Mouse (Mus musculus) intestine, embryonic 14.5 days (tissue): ENCODE measurements around the gene Psma5. TPM values are rescaled to one million over a fixed set of nuclear protein-coding genes. Genes with fewer than 3 reads are reported as not detected.
"Not testable (repeated sequence)": the region's sequence is repeated elsewhere in the genome, so short reads cannot be mapped to it uniquely, and the experiment has no call there.

Experiments used
- ATAC-seq: fragments of 200-750 bp; cut with Nextera tagmentation; replicated peaks from 2 replicates; pipeline ENCODE4 v1.8.0; 2017; ENCODE audit warnings: low read depth, moderate number of reproducible peaks, moderate TSS enrichment, moderate library complexity; ENCODE audit not compliant: low FRiP score, low TSS enrichment
- DNase-seq: peaks from one replicate; pipeline ENCODE4 v3.0.0-alpha.2; 2018; ENCODE audit warnings: low spot score
- H3K27ac ChIP-seq: fragments of 300-500 bp; sonication (generic); 2 replicates; pipeline ENCODE4 v1.5.1; 2014; ENCODE audit warnings: low read depth, mild to moderate bottlenecking, control low read depth
- H3K27me3 ChIP-seq: fragments of 300-500 bp; sonication (generic); replicated peaks from 2 replicates; pipeline ENCODE4 v1.6.1; 2014; ENCODE audit warnings: low read length, control low read depth; ENCODE audit not compliant: control insufficient read depth, insufficient read depth
- H3K36me3 ChIP-seq: fragments of 300-500 bp; sonication (generic); 2 replicates; pipeline ENCODE4 v1.6.1; 2014; ENCODE audit warnings: low read length, control low read depth; ENCODE audit not compliant: control insufficient read depth, insufficient read depth
- H3K4me1 ChIP-seq: fragments of 300-500 bp; sonication (generic); replicated peaks from 2 replicates; pipeline ENCODE4 v1.6.1; 2014; ENCODE audit warnings: low read length, control low read depth, mixed read lengths; ENCODE audit not compliant: control insufficient read depth, insufficient read depth
- H3K4me2 ChIP-seq: fragments of 300-500 bp; sonication (generic); 2 replicates; pipeline ENCODE4 v1.6.1; 2014; ENCODE audit warnings: low read length
- H3K4me3 ChIP-seq: fragments of 300-500 bp; sonication (generic); 2 replicates; pipeline ENCODE4 v1.5.1; 2014; ENCODE audit warnings: low read depth, low read length, control low read depth, mixed read lengths
- H3K9ac ChIP-seq: fragments of 300-500 bp; sonication (generic); 2 replicates; pipeline ENCODE4 v1.6.1; 2014; ENCODE audit warnings: mild to moderate bottlenecking, low read length
- H3K9me3 ChIP-seq: fragments of 300-500 bp; sonication (generic); 2 replicates; pipeline ENCODE4 v1.6.1; 2016; ENCODE audit warnings: low read length, control low read depth; ENCODE audit not compliant: control insufficient read depth
- WGBS: fragments of 180-500 bp; shearing (Covaris S2); extraction: QIAGEN DNeasy Blood & Tissue Kit; methylation state at CpG from one replicate; pipeline ENCODE4 v1.1.7; 2014; 5-methylcytosine and 5-hydroxymethylcytosine counted together
- polyA plus RNA-seq: library from polyadenylated mRNA; unstranded; fragments of >200 nt; fragmentation: Nextera tagmentation; extraction: Ambion mirVana; gene quantifications from 2 replicates; pipeline ENCODE4 v1.2.1, GENCODE M21; 2014

Gene Psma5
- polyA plus RNA-seq, 1 experiment from 2014 or later = 319 TPM

- Histone ChIP-seq H3K9me3 (no peaks in the 10 kb centered on the region), H3K4me3 (peak overlapping the region; percentile 94), H3K27ac (no peak overlapping the region), H3K36me3 (peaks cover 15% of the 10 kb centered on the region), H3K9ac (peak overlapping the region; percentile 90), H3K4me1 (peaks cover 9% of the 10 kb centered on the region; the same call in 1 of the 2 replicates), H3K4me2 (peak overlapping the region; percentile 69), H3K27me3 (no peaks in the 10 kb centered on the region)
- ATAC-seq = no peak
- DNase-seq = no peak
- WGBS = 68% methylated on average over 3 of the region's 3 CpGs
Measured at GRCm38 (mm10) chr3:108257831-108258500, 1.2 kb downstream of the Psma5 start.

- 77% methylated on average over 3 of the region's 3 CpGs for WGBS
- DNase-seq (no peak), ATAC-seq (no peak)
- Histone ChIP-seq H3K4me3 (no peak overlapping the region), H3K9me3 (no peaks in the 10 kb centered on the region), H3K4me2 (no peak overlapping the region), H3K9ac (no peak overlapping the region), H3K27ac (no peak overlapping the region), H3K36me3 (peaks cover 27% of the 10 kb centered on the region), H3K4me1 (peaks cover 9% of the 10 kb centered on the region; the same call in 1 of the 2 replicates), H3K27me3 (no peaks in the 10 kb centered on the region)
Measured at GRCm38 (mm10) chr3:108259319-108259718, 2.6 kb downstream of the Psma5 start.

- not testable (repeated sequence) for H3K27ac ChIP-seq, H3K9me3 ChIP-seq, ATAC-seq, H3K27me3 ChIP-seq, DNase-seq, H3K4me2 ChIP-seq, H3K9ac ChIP-seq, H3K4me3 ChIP-seq
- Histone ChIP-seq H3K36me3 (peaks cover 47% of the 10 kb centered on the region), H3K4me1 (peaks cover 10% of the 10 kb centered on the region)
- WGBS = 80% methylated on average over 5 of the region's 5 CpGs
Measured at GRCm38 (mm10) chr3:108279495-108279894, 22.8 kb downstream of the Psma5 start.

- Histone ChIP-seq H3K9me3 (no peaks in the 10 kb centered on the region), H3K4me3 (no peak overlapping the region), H3K36me3 (peaks cover 17% of the 10 kb centered on the region), H3K27ac (peak overlapping the region; percentile 76), H3K4me2 (peak overlapping the region; percentile 94), H3K4me1 (peaks cover 18% of the 10 kb centered on the region), H3K9ac (peak overlapping the region; percentile 25; the same call in 1 of the 2 replicates), H3K27me3 (no peaks in the 10 kb centered on the region)
- DNase-seq (no peak), ATAC-seq (no peak)
- 18% methylated on average over 12 of the region's 12 CpGs for WGBS
Measured at GRCm38 (mm10) chr3:108282401-108283240, 25.9 kb downstream of the Psma5 start.

- 12% methylated on average over 6 of the region's 6 CpGs for WGBS
- H3K27me3 ChIP-seq = no peaks in the 10 kb centered on the region
- peak overlapping the region; percentile 48 for H3K9ac ChIP-seq
- peak overlapping the region; percentile 94 for H3K4me2 ChIP-seq
- DNase-seq = no peak
- peak overlapping the region; percentile 79 for H3K4me3 ChIP-seq
- peak overlapping the region; percentile 76 for H3K27ac ChIP-seq
- no peaks in the 10 kb centered on the region for H3K9me3 ChIP-seq
- 0 out of 2 replicates have a peak, but pooled peaks have one; percentile 0 for ATAC-seq
- peaks cover 23% of the 10 kb centered on the region for H3K4me1 ChIP-seq
- peaks cover 11% of the 10 kb centered on the region for H3K36me3 ChIP-seq
Measured at GRCm38 (mm10) chr3:108283241-108283561, 26.5 kb downstream of the Psma5 start.

GRCm38 (mm10) chr3:108283781-108284601, 27.3 kb downstream of the Psma5 start, which contains the start of gene Sort1:
Gene Sort1, plus strand, starts transcription at chr3:108284082.
- H3K4me3 ChIP-seq = peak within 1 kb of the TSS; percentile 79
- peak within 1 kb of the TSS; percentile 94 for H3K4me2 ChIP-seq
- H3K9ac ChIP-seq = peak within 1 kb of the TSS; percentile 70
- no peaks in the 10 kb centered on the region for H3K9me3 ChIP-seq
- WGBS = under 1% methylated on average over 83 of the region's 109 CpGs
- DNase-seq (peak; percentile 93), ATAC-seq (peak; percentile 98)
- H3K4me1 ChIP-seq = peaks cover 30% of the 10 kb centered on the region
- peak within 1 kb of the TSS; percentile 76 for H3K27ac ChIP-seq
- no peaks in the 10 kb centered on the region for H3K27me3 ChIP-seq
- peaks cover 4% of the 10 kb centered on the region; the same call in 1 of the 2 replicates for H3K36me3 ChIP-seq

- Histone ChIP-seq H3K27me3 (no peaks in the 10 kb centered on the region), H3K4me3 (peak overlapping the region; percentile 79; the same call in 1 of the 2 replicates), H3K9me3 (no peaks in the 10 kb centered on the region), H3K27ac (no peak overlapping the region), H3K36me3 (no peaks in the 10 kb centered on the region), H3K9ac (no peak overlapping the region; the same call in 1 of the 2 replicates), H3K4me1 (peaks cover 39% of the 10 kb centered on the region), H3K4me2 (peak overlapping the region; percentile 94)
- DNase-seq (peak; percentile 48), ATAC-seq (no peak)
- 67% methylated on average over 4 of the region's 4 CpGs for WGBS
Measured at GRCm38 (mm10) chr3:108285078-108285711, 28.5 kb downstream of the Psma5 start.
